Mouse (Mus musculus): Measurements from ENCODE around the gene Vmn1r118.
"Not testable (repeated sequence)": the region's sequence is repeated elsewhere in the genome, so short reads cannot be mapped to it uniquely, and the experiment has no call there.

The Vmn1r118 gene

GRCm38 (mm10) chr7:20912247-20912646 lies at the start of gene Vmn1r118:
Gene Vmn1r118, minus strand, starts transcription at chr7:20912347.
- not testable (repeated sequence) for DNase-seq (ENCODE audit: low spot score)

- not testable (repeated sequence) for DNase-seq (ENCODE audit: low spot score)
These were observed 28.1 kb downstream of the Vmn1r118 start, which contains the start of gene Vmn1r117 for GRCm38 (mm10) chr7:20884021-20884420. Gene Vmn1r117, minus strand, starts transcription at chr7:20884121.

- not testable (repeated sequence) for DNase-seq (ENCODE audit: low spot score)
These were observed 40.2 kb downstream of the Vmn1r118 start, which contains the start of gene Vmn1r116 for GRCm38 (mm10) chr7:20871956-20872355. Gene Vmn1r116, plus strand, starts transcription at chr7:20872256.

Data from MN1 (cell line).